Mouse (Mus musculus) kidney, adult 2 months (tissue): ENCODE measurements around the gene Slc38a7.

Source experiments
- CTCF ChIP-seq: fragments of 200-500 bp; conservative IDR thresholded peaks from 2 replicates; pipeline ENCODE4 v1.5.1; 2011; ENCODE audit warnings: low read depth, mild to moderate bottlenecking, control low read depth, low read length, moderate library complexity, mixed read lengths; ENCODE audit not compliant: insufficient read depth, insufficient read length
- POLR2A ChIP-seq: fragments of 200-500 bp; IDR thresholded peaks from one replicate; pipeline ENCODE4 v1.6.1; 2011; ENCODE audit warnings: low read depth, low read length, control low read depth

DNA sequence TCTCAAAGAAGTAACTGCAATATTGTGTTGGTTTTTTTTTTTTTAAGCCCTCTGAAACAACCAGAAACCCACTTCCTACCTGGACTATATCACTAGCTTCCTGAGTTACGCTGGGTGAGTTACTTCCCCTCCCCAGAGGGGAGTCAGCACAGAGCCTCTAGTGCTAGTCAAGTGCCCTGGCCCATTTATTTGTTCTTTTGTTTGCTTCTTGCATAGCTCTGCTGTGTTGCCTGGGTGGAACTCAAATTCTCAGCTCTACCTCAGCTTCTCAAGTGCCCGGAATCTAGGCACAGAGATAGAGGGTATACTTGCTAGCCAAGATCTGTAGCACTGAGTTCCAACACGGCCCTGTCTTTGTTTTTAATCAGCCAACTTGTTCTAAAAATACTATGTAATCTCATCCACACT, 43.2 kb downstream of the Slc38a7 start:
- TF ChIP-seq CTCF (no peak), POLR2A (no peak)
